Mouse (Mus musculus): ENCODE measurements at regions not wholly inside any gene's neighbourhood (a gene's known extent, or its start where the extent isn't known, plus 50 kb on each side); places are given as distances from the start of the nearest gene placed in this dataset.

DNA sequence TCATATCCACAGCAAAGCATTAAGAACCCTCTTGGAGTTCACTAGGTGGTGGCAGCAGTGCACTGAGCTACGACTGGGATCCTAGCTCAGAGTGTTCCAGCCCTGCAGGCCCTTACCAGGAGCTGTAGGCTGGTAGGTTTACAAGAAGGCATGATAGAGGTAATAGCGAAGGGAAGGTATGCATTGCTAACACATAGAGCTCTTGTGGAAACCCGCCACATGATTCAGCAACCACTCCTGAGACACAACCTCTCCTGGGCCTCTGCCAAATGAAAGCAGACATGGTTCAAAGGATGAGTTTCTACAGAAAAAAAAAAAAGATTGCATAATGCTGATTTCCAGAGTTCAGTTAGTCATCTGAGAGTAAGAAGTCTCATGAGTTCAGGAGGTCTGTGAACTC, 370.5 kb upstream of the Npvf start:
- TF ChIP-seq CTCF (IDR thresholded peaks at IDR 0.05; ENCODE audit: low read depth, low read length) (no peak), POLR2A (IDR thresholded peaks at IDR 0.05; ENCODE audit: extremely low read depth, insufficient read depth, low read length) (no peak)
